Mouse (Mus musculus): Measurements from ENCODE around the gene Nnat. TPM values are rescaled to one million over a fixed set of nuclear protein-coding genes. Genes with fewer than 3 reads are reported as not detected.

Gene Nnat
- polyA plus RNA-seq, 1 experiment from 2014 or later, result 4,218 TPM

Small RNA genes lying within 50 kb of the gene (microRNA-seq; reads per million reads assigned to microRNA genes)
- gene Gm23134, result 4.1 reads per million, percentile 17 among the genes with 10 or more reads in this experiment

Other genes with a start within 250 kb of the Nnat start
- 0.57 and 0.68 TPM in 2 replicates for gene Ghrh, start 212.6 kb upstream of the Nnat start, polyA plus RNA-seq (2015; fragmentation: Nextera tagmentation; extraction: Ambion mirVana)
- gene Manbal, start 192.5 kb upstream of the Nnat start, polyA plus RNA-seq (2015; fragmentation: Nextera tagmentation; extraction: Ambion mirVana), result 77.6 and 89.9 TPM in 2 replicates
- gene Src, start 141.6 kb upstream of the Nnat start, polyA plus RNA-seq (2015; fragmentation: Nextera tagmentation; extraction: Ambion mirVana), result 32.0 and 32.5 TPM in 2 replicates
- 165 TPM in 2 replicates for gene Blcap, start 11.2 kb downstream of the Nnat start, polyA plus RNA-seq (2015; fragmentation: Nextera tagmentation; extraction: Ambion mirVana)
- gene Ctnnbl1, start 177.3 kb downstream of the Nnat start, polyA plus RNA-seq (2015; fragmentation: Nextera tagmentation; extraction: Ambion mirVana), result 69.7 and 72.2 TPM in 2 replicates

Measured in neural tube, embryonic 13.5 days (tissue).